Mouse (Mus musculus): Measurements from ENCODE around the gene Frmd4a.

DNA sequence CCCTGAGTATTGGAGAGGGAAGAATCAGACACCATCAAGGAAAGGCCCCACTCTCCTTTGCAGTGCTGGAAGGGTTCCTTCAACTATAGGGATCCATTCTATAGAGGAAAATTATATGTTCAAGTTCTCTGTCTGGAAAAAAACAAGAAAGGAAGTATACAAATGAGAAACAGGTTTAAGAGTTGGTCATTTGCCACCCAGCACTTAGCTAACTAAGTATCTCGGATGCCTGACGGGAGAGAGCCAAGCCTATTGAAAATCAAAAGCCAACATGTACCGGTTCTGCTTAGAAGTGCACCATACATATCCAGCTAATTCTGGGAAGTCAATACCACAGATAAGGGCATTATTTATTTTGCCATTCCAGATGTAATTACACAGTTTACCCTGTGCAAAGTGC is 274.2 kb downstream of the Frmd4a start:
- no peak for TF ChIP-seq CTCF (conservative IDR thresholded peaks at IDR 0.05; ENCODE audit: low read length)
- no peak for TF ChIP-seq NANOG (IDR thresholded peaks at IDR 0.05; ENCODE audit: borderline replicate concordance, low read length)
